Mouse (Mus musculus) limb, embryonic 15.5 days (tissue): ENCODE results near the gene Tnnc1. TPM values are rescaled to one million over a fixed set of nuclear protein-coding genes. Genes with fewer than 3 reads are reported as not detected.

Experiments
- ATAC-seq: fragments of 200-750 bp; cut with Nextera tagmentation; 2 replicates; pipeline ENCODE4 v1.8.0; 2017; ENCODE audit warnings: low read depth, moderate TSS enrichment; ENCODE audit not compliant: insufficient number of reproducible peaks, low FRiP score, low TSS enrichment
- H3K27ac ChIP-seq: fragments of 300-500 bp; sonication (generic); 2 replicates; pipeline ENCODE4 v1.5.1; 2015; ENCODE audit warnings: moderate library complexity, mild to moderate bottlenecking, inconsistent platforms
- H3K27me3 ChIP-seq: fragments of 300-500 bp; sonication (generic); 2 replicates; pipeline ENCODE4 v1.6.1; 2015; ENCODE audit warnings: inconsistent platforms
- H3K36me3 ChIP-seq: fragments of 300-500 bp; sonication (generic); 2 replicates; pipeline ENCODE4 v1.6.1; 2015; ENCODE audit warnings: inconsistent platforms
- H3K4me1 ChIP-seq: fragments of 300-500 bp; sonication (generic); 2 replicates; pipeline ENCODE4 v1.6.1; 2015; ENCODE audit warnings: inconsistent platforms
- H3K4me2 ChIP-seq: fragments of 300-500 bp; sonication (generic); 2 replicates; pipeline ENCODE4 v1.6.1; 2015; ENCODE audit warnings: mild to moderate bottlenecking, inconsistent platforms
- H3K4me3 ChIP-seq: fragments of 300-500 bp; sonication (generic); 2 replicates; pipeline ENCODE4 v1.5.1; 2015; ENCODE audit warnings: mild to moderate bottlenecking, inconsistent platforms
- H3K9ac ChIP-seq: fragments of 300-500 bp; sonication (generic); 2 replicates; pipeline ENCODE4 v1.6.1; 2015; ENCODE audit warnings: inconsistent platforms
- H3K9me3 ChIP-seq: fragments of 300-500 bp; sonication (generic); 2 replicates; pipeline ENCODE4 v1.6.1; 2016; ENCODE audit warnings: inconsistent platforms
- WGBS: fragments of 180-500 bp; shearing (Covaris S2); methylation state at CpG from one replicate; pipeline ENCODE4 v1.1.7; 2015; 5-methylcytosine and 5-hydroxymethylcytosine counted together
- polyA plus RNA-seq: library from polyadenylated mRNA; unstranded; fragments of >200 nt; fragmentation: Nextera tagmentation; extraction: Ambion mirVana; gene quantifications from 2 replicates; pipeline ENCODE4 v1.2.1, GENCODE M21; 2015

Gene Tnnc1
- polyA plus RNA-seq, 1 experiment from 2014 or later, result 276 TPM

GRCm38 (mm10) chr14:31170963-31171362 is 37.1 kb upstream of the Tnnc1 start:
- Histone ChIP-seq H3K4me3 (no peak overlapping the region), H3K4me1 (peaks cover 21% of the 10 kb centered on the region), H3K9me3 (no peaks in the 10 kb centered on the region), H3K4me2 (no peak overlapping the region), H3K27ac (no peak overlapping the region), H3K36me3 (peaks cover 63% of the 10 kb centered on the region), H3K9ac (no peak overlapping the region), H3K27me3 (no peaks in the 10 kb centered on the region)
- WGBS, result 87% methylated on average over 13 of the region's 13 CpGs
- ATAC-seq, result no peak

- Histone ChIP-seq H3K4me2 (no peak overlapping the region), H3K9me3 (no peaks in the 10 kb centered on the region), H3K4me1 (peaks cover 19% of the 10 kb centered on the region), H3K4me3 (no peak overlapping the region), H3K27me3 (no peaks in the 10 kb centered on the region), H3K27ac (no peak overlapping the region), H3K9ac (no peak overlapping the region), H3K36me3 (peaks cover 67% of the 10 kb centered on the region)
- no peak for ATAC-seq
- WGBS, result 84% methylated on average over 11 of the region's 11 CpGs
Observed at GRCm38 (mm10) chr14:31171386-31171785, 36.7 kb upstream of the Tnnc1 start.

GRCm38 (mm10) chr14:31171821-31172220 is 36.3 kb upstream of the Tnnc1 start:
- no peak overlapping the region for H3K4me3 ChIP-seq
- H3K36me3 ChIP-seq, result peaks cover 72% of the 10 kb centered on the region
- H3K9ac ChIP-seq, result no peak overlapping the region
- H3K4me2 ChIP-seq, result no peak overlapping the region
- WGBS, result 95% methylated on average over 15 of the region's 15 CpGs
- no peaks in the 10 kb centered on the region for H3K27me3 ChIP-seq
- no peak overlapping the region for H3K27ac ChIP-seq
- no peak for ATAC-seq
- peaks cover 15% of the 10 kb centered on the region for H3K4me1 ChIP-seq
- no peaks in the 10 kb centered on the region for H3K9me3 ChIP-seq

DNA sequence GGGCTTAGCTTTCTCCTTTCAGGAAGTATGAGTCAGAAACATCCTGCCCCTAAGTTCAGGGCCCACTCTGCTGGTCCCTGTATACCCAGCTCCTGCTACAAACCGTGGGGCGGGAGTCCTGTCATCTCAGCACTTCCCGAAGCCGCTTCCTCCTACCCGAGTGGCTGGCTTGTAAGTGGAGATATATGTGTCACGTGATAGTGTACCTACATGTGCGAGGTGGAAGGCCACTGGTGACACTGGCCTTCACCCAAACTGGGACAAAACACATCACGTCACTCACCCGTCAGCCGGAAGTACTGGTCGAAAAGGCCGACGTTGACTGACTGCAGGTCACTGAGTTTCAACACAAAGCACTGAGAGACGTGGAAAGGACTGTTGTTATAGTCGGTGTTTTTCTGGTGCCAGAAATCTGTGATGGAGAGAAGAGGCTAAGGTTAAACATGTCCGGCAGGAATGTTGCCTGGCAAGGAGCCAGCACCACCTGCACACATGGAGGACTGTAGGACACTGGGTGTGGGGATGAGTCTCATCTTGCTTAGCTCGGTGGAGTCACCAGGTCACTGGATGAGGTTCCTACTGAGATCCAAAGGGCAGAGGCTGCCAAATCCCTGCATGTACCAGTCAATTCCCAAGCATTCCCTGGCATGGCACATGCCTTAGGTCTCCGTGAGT is 35.2 kb upstream of the Tnnc1 start:
- Histone ChIP-seq H3K27me3 (no peaks in the 10 kb centered on the region), H3K4me3 (no peak overlapping the region), H3K36me3 (peaks cover 83% of the 10 kb centered on the region), H3K4me1 (peaks cover 8% of the 10 kb centered on the region; the same call in 1 of the 2 replicates), H3K9me3 (no peaks in the 10 kb centered on the region), H3K27ac (no peak overlapping the region), H3K9ac (no peak overlapping the region), H3K4me2 (no peak overlapping the region)
- WGBS, result 77% methylated on average over 18 of the region's 18 CpGs
- ATAC-seq, result no peak

- Histone ChIP-seq H3K9me3 (no peaks in the 10 kb centered on the region), H3K4me3 (no peak overlapping the region), H3K27me3 (no peaks in the 10 kb centered on the region), H3K27ac (no peak overlapping the region), H3K9ac (no peak overlapping the region), H3K4me2 (no peak overlapping the region), H3K36me3 (peaks cover 87% of the 10 kb centered on the region), H3K4me1 (peaks cover 3% of the 10 kb centered on the region; the same call in 1 of the 2 replicates)
- WGBS, result 90% methylated on average over 7 of the region's 7 CpGs
- no peak for ATAC-seq
Observed at GRCm38 (mm10) chr14:31173537-31173936, 34.6 kb upstream of the Tnnc1 start.

DNA sequence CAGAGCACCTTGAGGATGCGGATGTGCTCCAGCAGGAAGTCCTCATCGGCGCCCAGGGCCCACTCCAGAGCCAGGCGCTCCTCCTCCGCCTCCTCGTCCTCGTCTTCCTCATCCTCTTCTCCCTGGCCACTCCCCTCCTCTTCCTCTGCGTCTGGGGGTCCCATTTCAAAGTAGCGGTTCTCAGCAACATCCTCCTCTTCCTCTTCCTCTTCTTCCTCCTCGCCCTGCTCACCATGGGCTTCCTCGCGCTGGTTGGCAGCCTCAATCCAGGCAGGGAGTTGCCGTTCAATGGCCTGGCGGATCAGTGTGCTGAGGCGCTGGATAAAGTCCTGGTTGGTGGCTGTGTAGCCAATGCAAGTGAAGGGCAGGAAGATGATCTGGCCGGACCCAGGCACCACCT is 30.8 kb upstream of the Tnnc1 start:
- Histone ChIP-seq H3K4me3 (no peak overlapping the region), H3K9ac (no peak overlapping the region), H3K4me1 (no peaks in the 10 kb centered on the region), H3K36me3 (peaks cover 98% of the 10 kb centered on the region), H3K27me3 (no peaks in the 10 kb centered on the region), H3K27ac (no peak overlapping the region), H3K4me2 (no peak overlapping the region), H3K9me3 (no peaks in the 10 kb centered on the region)
- no peak for ATAC-seq
- WGBS, result 91% methylated on average over 16 of the region's 16 CpGs

GRCm38 (mm10) chr14:31177715-31178114 is 30.4 kb upstream of the Tnnc1 start:
- Histone ChIP-seq H3K36me3 (peaks cover 98% of the 10 kb centered on the region), H3K27me3 (no peaks in the 10 kb centered on the region), H3K9ac (no peak overlapping the region), H3K4me3 (no peak overlapping the region), H3K27ac (no peak overlapping the region), H3K4me2 (no peak overlapping the region), H3K9me3 (no peaks in the 10 kb centered on the region), H3K4me1 (no peaks in the 10 kb centered on the region)
- WGBS, result 91% methylated on average over 5 of the region's 5 CpGs
- no peak for ATAC-seq

DNA sequence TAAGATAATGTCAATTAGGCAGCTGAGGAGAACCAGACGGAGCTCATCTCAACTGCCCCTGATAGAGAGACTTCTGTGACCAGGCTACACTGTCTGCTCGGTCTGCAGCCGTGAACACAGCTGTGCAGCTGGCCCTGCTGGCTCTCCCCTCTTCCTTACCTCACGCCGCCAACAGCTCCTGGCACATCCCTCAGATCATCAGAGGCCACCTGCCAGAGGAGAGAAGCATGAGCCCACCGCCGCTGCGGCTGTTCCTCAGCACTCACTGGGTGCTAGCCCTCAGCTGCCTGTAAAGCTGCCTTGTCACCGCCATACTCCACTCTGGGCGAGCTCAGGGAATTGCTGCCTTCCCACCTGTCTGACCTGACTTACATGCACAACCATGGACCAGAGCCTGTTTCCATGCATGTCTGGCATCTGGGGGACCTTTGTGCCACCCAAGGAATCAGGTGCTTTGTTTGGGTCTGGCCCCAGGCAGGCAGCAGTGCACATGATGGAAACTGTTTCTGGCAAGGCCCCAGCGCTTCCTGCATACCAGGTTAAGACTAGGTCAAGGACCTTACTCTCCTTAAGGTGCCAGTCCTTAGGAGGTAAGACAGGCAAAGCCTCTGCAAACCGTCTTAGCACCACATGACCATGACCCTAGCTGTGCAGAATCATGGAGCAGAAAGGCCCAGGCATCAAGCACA is 28.3 kb upstream of the Tnnc1 start:
- Histone ChIP-seq H3K9ac (no peak overlapping the region), H3K4me3 (no peak overlapping the region), H3K9me3 (no peaks in the 10 kb centered on the region), H3K4me1 (no peaks in the 10 kb centered on the region), H3K27me3 (no peaks in the 10 kb centered on the region), H3K36me3 (peaks cover 98% of the 10 kb centered on the region), H3K4me2 (no peak overlapping the region), H3K27ac (no peak overlapping the region; the same call in 1 of the 2 replicates)
- ATAC-seq, result no peak
- 86% methylated on average over 12 of the region's 12 CpGs for WGBS

DNA sequence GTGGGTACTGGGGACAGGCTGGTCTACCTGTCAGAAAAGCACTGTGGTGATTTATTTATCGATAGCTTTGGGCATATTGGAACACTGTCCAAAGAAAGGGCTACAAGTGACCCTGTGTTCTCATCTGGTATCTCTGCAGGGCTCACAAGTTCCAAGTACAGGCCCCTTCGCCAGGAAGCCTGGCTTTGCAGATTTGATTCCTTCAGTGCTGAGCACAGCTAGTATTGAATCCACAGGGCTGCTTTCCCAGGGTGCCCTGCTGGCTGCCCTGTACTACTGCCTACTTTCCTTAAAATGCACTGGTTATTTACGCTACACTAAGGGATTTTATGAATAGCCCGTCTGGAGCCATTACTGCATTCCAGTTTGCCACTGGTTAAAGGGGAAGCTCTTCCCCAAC is 26.6 kb upstream of the Tnnc1 start:
- Histone ChIP-seq H3K4me3 (no peak overlapping the region), H3K4me1 (no peaks in the 10 kb centered on the region), H3K9me3 (no peaks in the 10 kb centered on the region), H3K4me2 (no peak overlapping the region), H3K9ac (no peak overlapping the region), H3K27me3 (no peaks in the 10 kb centered on the region), H3K36me3 (peaks cover 98% of the 10 kb centered on the region), H3K27ac (no peak overlapping the region)
- 74% methylated on average over 4 of the region's 4 CpGs for WGBS
- ATAC-seq, result no peak

DNA sequence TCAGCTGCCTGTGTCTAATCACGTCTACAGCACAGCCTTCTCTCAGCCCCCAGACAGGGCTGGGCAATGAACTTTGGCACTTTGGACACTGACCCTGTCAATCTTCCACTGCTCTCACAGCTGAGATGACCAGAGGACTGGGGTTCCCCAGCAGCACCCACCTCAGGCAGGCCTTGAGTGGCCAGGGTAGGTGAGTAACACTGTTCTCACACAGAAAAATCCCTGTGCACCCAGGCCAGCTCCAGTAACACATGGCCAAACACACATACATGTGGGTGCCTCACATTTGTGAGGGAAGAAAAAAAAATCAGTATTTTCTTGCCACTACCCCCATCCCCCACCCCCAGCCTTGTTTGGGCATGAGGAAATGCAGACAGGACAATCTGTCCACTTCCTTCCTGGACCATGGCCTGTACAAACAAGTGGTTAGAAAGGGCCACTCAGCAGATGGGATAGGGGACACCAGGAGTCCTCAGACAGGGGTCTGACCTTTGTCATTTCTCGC is 25.3 kb upstream of the Tnnc1 start:
- Histone ChIP-seq H3K27me3 (no peaks in the 10 kb centered on the region), H3K4me3 (no peak overlapping the region), H3K27ac (peak overlapping the region; percentile 38; the same call in 1 of the 2 replicates), H3K36me3 (peaks cover 98% of the 10 kb centered on the region), H3K4me2 (no peak overlapping the region), H3K9ac (no peak overlapping the region), H3K9me3 (no peaks in the 10 kb centered on the region), H3K4me1 (no peaks in the 10 kb centered on the region)
- ATAC-seq, result no peak
- 83% methylated on average over 2 of the region's 2 CpGs for WGBS

GRCm38 (mm10) chr14:31183541-31183940 is 24.6 kb upstream of the Tnnc1 start:
- H3K36me3 ChIP-seq, result peaks cover 100% of the 10 kb centered on the region
- H3K9ac ChIP-seq, result no peak overlapping the region
- H3K27ac ChIP-seq, result peak overlapping the region; percentile 38; the same call in 1 of the 2 replicates
- no peak overlapping the region for H3K4me3 ChIP-seq
- no peaks in the 10 kb centered on the region for H3K9me3 ChIP-seq
- H3K4me1 ChIP-seq, result no peaks in the 10 kb centered on the region
- WGBS, result 84% methylated on average over 5 of the region's 5 CpGs
- no peak overlapping the region for H3K4me2 ChIP-seq
- ATAC-seq, result no peak
- H3K27me3 ChIP-seq, result no peaks in the 10 kb centered on the region

DNA sequence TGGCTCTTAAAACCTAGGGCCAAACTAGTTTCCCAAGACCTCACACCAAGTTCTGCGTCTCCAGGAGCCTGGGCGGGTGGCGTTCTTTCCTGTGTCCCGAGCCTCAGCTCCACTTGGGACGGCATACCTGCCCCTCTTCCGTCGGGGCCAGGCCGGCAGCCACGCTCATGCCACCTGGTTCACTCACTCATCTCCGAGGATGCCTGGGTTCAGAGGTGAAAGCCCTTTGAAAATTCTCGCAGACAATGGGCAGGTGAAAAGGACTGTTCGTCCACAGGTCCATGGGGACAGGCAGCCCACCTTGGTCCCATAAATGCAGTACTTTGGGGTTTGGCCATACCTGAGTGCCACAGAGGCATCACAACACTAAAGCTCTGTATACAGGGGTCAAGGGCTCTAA is 23.9 kb upstream of the Tnnc1 start:
- no peak for ATAC-seq
- no peak overlapping the region for H3K4me3 ChIP-seq
- peaks cover 100% of the 10 kb centered on the region for H3K36me3 ChIP-seq
- H3K27ac ChIP-seq, result peak overlapping the region; percentile 27; the same call in 1 of the 2 replicates
- 88% methylated on average over 12 of the region's 12 CpGs for WGBS
- no peaks in the 10 kb centered on the region for H3K27me3 ChIP-seq
- H3K9ac ChIP-seq, result no peak overlapping the region
- no peaks in the 10 kb centered on the region for H3K4me1 ChIP-seq
- no peaks in the 10 kb centered on the region for H3K9me3 ChIP-seq
- H3K4me2 ChIP-seq, result no peak overlapping the region
